Mouse (Mus musculus) hindbrain, postnatal 0 days (tissue): ENCODE data around the gene Vipr2. TPM values are rescaled to one million over a fixed set of nuclear protein-coding genes. Genes with fewer than 3 reads are reported as not detected.

Experiments used
- ATAC-seq: fragments of 200-750 bp; cut with Nextera tagmentation; 2 replicates; pipeline ENCODE4 v1.8.0; 2017; ENCODE audit warnings: mild to moderate bottlenecking, moderate TSS enrichment, moderate library complexity
- DNase-seq: peaks from one replicate; pipeline ENCODE4 v3.0.0-alpha.2; 2015; ENCODE audit warnings: low spot score
- H3K27ac ChIP-seq: fragments of 300-500 bp; sonication (generic); 2 replicates; pipeline ENCODE4 v1.5.1; 2014; ENCODE audit warnings: mild to moderate bottlenecking
- H3K27me3 ChIP-seq: fragments of 300-500 bp; sonication (generic); 2 replicates; pipeline ENCODE4 v1.6.1; 2014; ENCODE audit warnings: low read length, mixed read lengths; ENCODE audit not compliant: insufficient read depth
- H3K36me3 ChIP-seq: fragments of 300-500 bp; sonication (generic); 2 replicates; pipeline ENCODE4 v1.6.1; 2014; ENCODE audit warnings: low read length, mixed read lengths; ENCODE audit not compliant: insufficient read depth
- H3K4me1 ChIP-seq: fragments of 300-500 bp; sonication (generic); 2 replicates; pipeline ENCODE4 v1.6.1; 2014; ENCODE audit warnings: antibody characterized with exemption, low read length, mixed read lengths; ENCODE audit not compliant: insufficient read depth
- H3K4me2 ChIP-seq: fragments of 300-500 bp; sonication (generic); 2 replicates; pipeline ENCODE4 v1.6.1; 2014; ENCODE audit warnings: low read depth, mild to moderate bottlenecking, low read length, moderate library complexity, mixed read lengths
- H3K4me3 ChIP-seq: fragments of 300-500 bp; sonication (generic); 2 replicates; pipeline ENCODE4 v1.5.1; 2014; ENCODE audit warnings: low read length
- H3K9ac ChIP-seq: fragments of 300-500 bp; sonication (generic); replicated peaks from 2 replicates; pipeline ENCODE4 v1.6.1; 2014; ENCODE audit warnings: mild to moderate bottlenecking, low read length, moderate library complexity, mixed read lengths
- H3K9me3 ChIP-seq: fragments of 300-500 bp; sonication (generic); 2 replicates; pipeline ENCODE4 v1.6.1; 2016; ENCODE audit warnings: low read length, mixed read lengths
- CTCF ChIP-seq: IDR thresholded peaks from 2 replicates; pipeline ENCODE4 v1.5.1; 2016; ENCODE audit warnings: antibody characterized with exemption, control low read depth, low read depth
- WGBS: fragments of 180-500 bp; shearing (Covaris S2); extraction: QIAGEN DNeasy Blood & Tissue Kit; methylation state at CpG from one replicate; pipeline ENCODE4 v1.1.7; 2014; 5-methylcytosine and 5-hydroxymethylcytosine counted together
- polyA plus RNA-seq: library from polyadenylated mRNA; unstranded; fragments of >200 nt; fragmentation: Nextera tagmentation; extraction: Ambion mirVana; gene quantifications from 2 replicates; pipeline ENCODE4 v1.2.1, GENCODE M21; 2015
- total RNA-seq: library from RNA; depleted of rRNA; stranded (reverse); fragments of >200 nt; gene quantifications from 2 replicates; pipeline ENCODE4 v1.2.3, GENCODE M21; 2014

Vipr2 gene
- total and polyA plus RNA-seq, 2 experiments from 2014 or later = 0.65 to 5.3 TPM

- H3K4me3 ChIP-seq = no peak overlapping the region
- no peak for TF ChIP-seq CTCF
- no peak overlapping the region for H3K4me2 ChIP-seq
- no peak for ATAC-seq
- WGBS = 88% methylated on average over 5 of the region's 5 CpGs
- no peak for DNase-seq
- H3K36me3 ChIP-seq = no peaks in the 10 kb centered on the region
- H3K4me1 ChIP-seq = no peaks in the 10 kb centered on the region
- no peaks in the 10 kb centered on the region for H3K27me3 ChIP-seq
- H3K9ac ChIP-seq = no peak overlapping the region
- H3K27ac ChIP-seq = no peak overlapping the region
- H3K9me3 ChIP-seq = no peaks in the 10 kb centered on the region
Measured at GRCm38 (mm10) chr12:116116455-116116854, 38.9 kb downstream of the Vipr2 start.

DNA sequence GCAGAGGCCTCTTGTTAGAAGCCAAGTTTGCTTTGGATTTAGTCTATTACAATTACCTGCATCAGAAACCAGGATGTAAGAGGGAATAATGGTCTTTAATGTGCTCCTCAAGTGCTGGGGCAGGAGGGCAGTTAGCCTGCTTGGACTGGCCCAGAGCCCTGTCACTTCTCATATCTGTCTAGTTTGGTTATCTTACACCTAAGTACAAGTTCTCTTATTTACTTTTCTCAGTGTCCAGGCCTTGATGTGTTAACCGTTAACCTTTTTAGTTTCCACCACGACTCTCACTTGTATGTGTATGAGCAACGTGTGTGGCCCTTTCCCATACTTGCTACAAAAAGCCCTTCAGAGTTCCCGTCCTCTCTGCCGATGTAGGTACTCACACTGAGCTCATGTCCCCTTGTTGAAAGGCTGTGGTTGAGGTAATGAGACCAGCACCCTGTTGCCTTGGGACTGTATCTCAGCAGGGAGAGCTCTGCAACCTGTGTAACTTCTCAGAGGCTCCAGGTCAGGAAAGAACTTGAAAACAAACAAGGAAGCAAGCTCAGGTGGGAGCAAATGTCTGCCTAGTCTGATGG lies 39.9 kb downstream of the Vipr2 start:
- ATAC-seq (no peak), DNase-seq (no peak)
- TF ChIP-seq CTCF = no peak
- H3K36me3 ChIP-seq = no peaks in the 10 kb centered on the region
- no peak overlapping the region for H3K4me3 ChIP-seq
- no peaks in the 10 kb centered on the region for H3K4me1 ChIP-seq
- H3K27ac ChIP-seq = no peak overlapping the region
- H3K4me2 ChIP-seq = no peak overlapping the region
- H3K9ac ChIP-seq = no peak overlapping the region
- no peaks in the 10 kb centered on the region for H3K9me3 ChIP-seq
- H3K27me3 ChIP-seq = no peaks in the 10 kb centered on the region
- 83% methylated on average over 5 of the region's 5 CpGs for WGBS

GRCm38 (mm10) chr12:116119001-116119400 lies 41.5 kb downstream of the Vipr2 start:
- no peak for DNase-seq
- 92% methylated on average over 3 of the region's 3 CpGs for whole genome bisulfite sequencing
- Histone ChIP-seq H3K9me3 (no peaks in the 10 kb centered on the region), H3K4me2 (no peak overlapping the region), H3K4me3 (no peak overlapping the region), H3K27ac (no peak overlapping the region), H3K27me3 (no peaks in the 10 kb centered on the region), H3K9ac (no peak overlapping the region), H3K4me1 (no peaks in the 10 kb centered on the region), H3K36me3 (no peaks in the 10 kb centered on the region)
- no peak for TF ChIP-seq CTCF
- ATAC-seq = no peak

DNA sequence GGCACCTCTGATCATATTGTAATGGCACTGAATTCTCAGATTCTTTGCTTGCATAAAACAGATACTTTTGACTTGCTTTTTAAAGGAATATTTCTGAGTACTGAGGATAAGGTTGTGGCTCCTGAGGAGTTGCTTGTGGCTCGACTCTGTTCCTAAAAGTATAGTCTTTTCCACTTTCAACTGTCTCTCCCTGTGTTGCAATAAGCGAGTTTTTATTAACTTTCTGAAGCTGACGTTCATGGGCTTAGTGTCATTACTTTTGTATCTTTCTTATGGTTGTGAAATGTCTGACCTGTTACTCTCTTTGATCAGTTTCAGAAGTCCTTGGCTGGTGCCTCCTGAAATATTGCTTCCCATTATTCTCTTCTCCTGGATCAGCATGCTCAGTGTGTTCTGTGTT lies 46.3 kb downstream of the Vipr2 start:
- Histone ChIP-seq H3K4me2 (no peak overlapping the region), H3K4me1 (no peaks in the 10 kb centered on the region), H3K36me3 (no peaks in the 10 kb centered on the region), H3K4me3 (no peak overlapping the region), H3K27me3 (no peaks in the 10 kb centered on the region), H3K9me3 (no peaks in the 10 kb centered on the region), H3K27ac (no peak overlapping the region), H3K9ac (no peak overlapping the region)
- WGBS = 89% methylated on average over 3 of the region's 3 CpGs
- TF ChIP-seq CTCF = no peak
- ATAC-seq = no peak
- no peak for DNase-seq

DNA sequence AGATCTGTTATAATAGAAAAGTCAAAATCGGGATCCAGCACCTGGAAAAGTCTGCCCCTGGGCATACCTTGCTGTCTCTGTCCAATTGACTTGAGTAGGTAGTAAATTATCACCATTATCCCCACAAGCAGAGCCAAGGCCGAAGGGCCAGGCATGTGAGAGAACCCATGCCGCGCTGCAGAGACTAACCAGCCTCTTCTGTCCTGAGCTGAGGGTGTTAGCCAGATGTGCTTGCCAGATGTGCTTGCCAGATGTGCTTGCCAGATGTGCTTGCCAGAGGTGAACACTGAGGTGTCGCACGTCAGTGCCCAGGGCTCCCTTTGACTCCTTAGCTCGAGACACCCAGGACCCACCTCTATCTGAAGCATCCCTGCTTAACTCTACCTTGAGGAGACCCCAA lies 53.4 kb downstream of the Vipr2 start:
- WGBS = 89% methylated on average over 7 of the region's 7 CpGs
- no peak for ATAC-seq

DNA sequence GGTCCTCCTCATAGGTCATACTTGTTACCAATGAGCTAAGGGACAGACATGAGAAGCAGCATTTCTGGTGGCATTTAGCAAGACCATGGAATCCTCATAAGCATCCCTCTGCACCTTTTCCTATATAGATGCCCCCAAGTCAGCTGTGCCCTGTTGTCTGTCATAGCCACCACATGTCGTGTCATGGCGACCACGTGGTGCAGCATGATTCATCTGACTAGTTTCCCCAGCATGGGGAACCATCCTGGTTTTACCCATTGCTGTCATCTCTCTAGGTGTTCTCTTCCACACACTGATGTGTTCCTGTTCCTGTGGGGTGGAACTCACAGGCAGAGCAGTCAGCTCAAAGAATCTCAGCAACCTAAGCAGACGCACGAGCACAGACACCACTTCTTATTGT lies 55.4 kb downstream of the Vipr2 start:
- Histone ChIP-seq H3K4me3 (no peak overlapping the region), H3K9me3 (no peaks in the 10 kb centered on the region), H3K27me3 (no peaks in the 10 kb centered on the region), H3K36me3 (no peaks in the 10 kb centered on the region), H3K27ac (no peak overlapping the region), H3K4me2 (no peak overlapping the region), H3K9ac (no peak overlapping the region), H3K4me1 (no peaks in the 10 kb centered on the region)
- TF ChIP-seq CTCF = no peak
- 90% methylated on average over 5 of the region's 5 CpGs for WGBS
- DNase-seq (no peak), ATAC-seq (no peak)

More for the DNA sequence above, 53.4 kb downstream of the Vipr2 start:
- no peak overlapping the region for H3K9ac ChIP-seq
- TF ChIP-seq CTCF = no peak
- H3K36me3 ChIP-seq = no peaks in the 10 kb centered on the region
- no peak for DNase-seq
- H3K4me1 ChIP-seq = no peaks in the 10 kb centered on the region
- no peaks in the 10 kb centered on the region for H3K27me3 ChIP-seq
- no peak overlapping the region for H3K4me3 ChIP-seq
- no peak overlapping the region for H3K27ac ChIP-seq
- no peaks in the 10 kb centered on the region for H3K9me3 ChIP-seq
- H3K4me2 ChIP-seq = no peak overlapping the region

DNA sequence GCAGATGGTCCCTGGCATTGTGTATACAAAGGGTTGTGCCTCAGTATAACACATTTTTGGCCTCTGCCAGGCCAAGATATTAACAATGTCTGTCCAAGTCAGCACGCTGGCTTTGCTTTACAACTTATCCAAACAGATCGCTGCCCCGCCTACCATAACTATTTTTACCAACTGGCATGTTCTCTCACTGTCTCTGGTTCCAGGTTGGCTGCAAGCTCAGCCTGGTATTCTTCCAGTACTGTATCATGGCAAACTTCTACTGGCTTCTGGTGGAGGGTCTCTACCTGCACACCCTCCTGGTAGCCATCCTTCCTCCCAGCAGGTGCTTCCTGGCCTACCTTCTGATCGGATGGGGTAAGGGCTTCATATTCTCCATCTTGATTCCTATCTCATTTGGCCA lies 58.4 kb downstream of the Vipr2 start:
- no peak for DNase-seq
- no peak overlapping the region for H3K4me2 ChIP-seq
- H3K36me3 ChIP-seq = no peaks in the 10 kb centered on the region
- no peak overlapping the region for H3K9ac ChIP-seq
- no peak overlapping the region for H3K27ac ChIP-seq
- 92% methylated on average over 4 of the region's 4 CpGs for WGBS
- no peak overlapping the region for H3K4me3 ChIP-seq
- H3K9me3 ChIP-seq = no peaks in the 10 kb centered on the region
- TF ChIP-seq CTCF = no peak
- ATAC-seq = no peak
- H3K27me3 ChIP-seq = no peaks in the 10 kb centered on the region
- no peaks in the 10 kb centered on the region for H3K4me1 ChIP-seq
